9 mouse cellular contexts compared by ENCODE assay signal in the genomic region with DNA sequence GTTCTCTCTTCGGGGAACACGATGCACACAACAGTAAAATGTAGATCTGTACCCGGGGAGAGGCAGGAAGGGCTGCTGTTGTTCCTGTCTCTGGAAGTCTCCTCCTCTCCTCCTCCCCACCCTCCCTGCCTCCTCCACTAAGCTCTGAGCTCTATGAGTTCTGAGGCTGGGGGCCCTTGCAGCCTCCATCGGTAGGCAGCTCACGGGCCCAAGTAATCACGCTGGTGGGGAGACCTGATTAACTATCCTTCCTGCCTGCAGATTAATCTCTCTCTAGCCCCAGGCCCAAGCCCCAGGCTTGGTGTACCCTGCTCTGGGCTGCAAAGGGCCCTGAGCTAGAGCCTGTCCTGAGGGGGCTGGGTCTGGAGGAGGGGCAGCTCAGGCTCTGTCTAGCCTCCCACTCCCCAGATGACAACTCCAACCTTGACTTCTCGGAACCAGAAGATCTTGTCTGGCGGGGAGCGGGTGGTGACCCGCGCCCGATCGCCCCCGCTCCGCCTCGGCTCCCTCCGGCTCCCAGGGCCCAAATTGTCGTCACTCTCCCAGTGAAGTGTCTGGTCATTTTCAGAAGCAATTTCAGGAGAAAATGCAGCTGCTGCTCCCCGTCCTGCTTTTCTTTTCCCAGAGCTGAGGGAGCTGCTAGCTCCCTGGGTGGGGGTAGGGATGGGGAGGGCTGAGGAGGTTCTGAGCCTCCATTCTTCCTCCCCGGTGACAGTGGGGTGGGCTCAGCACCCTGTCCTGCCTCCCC. TPM values are rescaled to one million over a fixed set of nuclear protein-coding genes. Genes with fewer than 3 reads are reported as not detected.
DNase-seq lines count a peak whose midpoint lies in the region; ATAC-seq lines count a peak whose summit lies in the region.
"Had no signal": no experiment of that assay in that cellular context is flagged by ENCODE, and none has a peak within 500 bp of the region (broad histone marks: within the 10 kb centered on the region; RNA-seq: fewer than 3 reads in every experiment).

No protein-coding gene starts in this region.

- H3K27me3 ChIP-seq in heart, embryonic 14.5 days (ENCODE audit: control insufficient read depth, insufficient read depth, low read length) = peaks cover 21% of the 10 kb centered on the region
- peaks cover 24% of the 10 kb centered on the region; the same call in 1 of the 2 replicates for H3K27me3 ChIP-seq in limb, embryonic 15.5 days

- H3K9me3 ChIP-seq in heart, embryonic 14.5 days (ENCODE audit: control insufficient read depth, low read length) = no peaks in the 10 kb centered on the region
- no peaks in the 10 kb centered on the region for H3K9me3 ChIP-seq in limb, embryonic 15.5 days
- H3K9me3 ChIP-seq: megakaryocyte, embryonic 14.5 days had no signal

- H3K9ac ChIP-seq in heart, embryonic 14.5 days (ENCODE audit: low read length) = peak overlapping the region; percentile 54; the same call in 1 of the 2 replicates
- 0 out of 2 replicates have a peak overlapping the region, but pooled peaks have one; percentile 5 for H3K9ac ChIP-seq in limb, embryonic 15.5 days

- WGBS in heart, embryonic 14.5 days = 6% methylated on average over 20 of the region's 20 CpGs
- WGBS in limb, embryonic 15.5 days = 15% methylated on average over 20 of the region's 20 CpGs

- H3K4me2 ChIP-seq in heart, embryonic 14.5 days (ENCODE audit: low read length) = peak overlapping the region; percentile 41
- peak overlapping the region; percentile 28; the same call in 1 of the 2 replicates for H3K4me2 ChIP-seq in limb, embryonic 15.5 days

- no peaks in the 10 kb centered on the region for H3K36me3 ChIP-seq in heart, embryonic 14.5 days (ENCODE audit: control insufficient read depth, insufficient read depth, low read length)
- no peaks in the 10 kb centered on the region for H3K36me3 ChIP-seq in limb, embryonic 15.5 days

- H3K27ac ChIP-seq in heart, embryonic 14.5 days (replicated peaks in 1 of 2; ENCODE audit: control insufficient read depth in 1 of 2, insufficient read depth in 1 of 2, low read depth in 2 of 2, low read length in 2 of 2) = no peak overlapping the region
- no peak overlapping the region for H3K27ac ChIP-seq in limb, embryonic 15.5 days

- H3K4me1 ChIP-seq in heart, embryonic 14.5 days (ENCODE audit: control insufficient read depth in 2 of 2, insufficient read depth in 2 of 2, low read length in 2 of 2) = peaks cover 0 to 6% of the 10 kb centered on the region in 2 experiments; a peak in 2 of 4 replicates
- H3K4me1 ChIP-seq in limb, embryonic 15.5 days = peaks cover 18% of the 10 kb centered on the region

- no peak for DNase-seq in frontal cortex, postnatal 25 days (ENCODE audit: low spot score in 2 of 2)
- peak; percentile 19 for DNase-seq in MN1 (ENCODE audit: low spot score)
- no peak for DNase-seq in Muller cell, postnatal 12 days (ENCODE audit: inconsistent ontology term)
- DNase-seq in left cerebral cortex, postnatal 14 days (ENCODE audit: low spot score in 2 of 2) = no peak
- DNase-seq in ovary, adult 18-20 months (ENCODE audit: low spot score) = no peak

- H3K4me3 ChIP-seq in heart, embryonic 14.5 days (ENCODE audit: control insufficient read depth in 1 of 2, insufficient read depth in 1 of 2, low read depth in 1 of 2, low read length in 2 of 2) = peak overlapping the region in 1 of 2 experiments; percentile 10; a peak in 1 of 4 replicates
- H3K4me3 ChIP-seq in limb, embryonic 15.5 days = no peak overlapping the region
- H3K4me3 ChIP-seq: megakaryocyte, embryonic 14.5 days had no signal

- intact Hi-C loops in left cerebral cortex, postnatal 14 days (cut with DNase I) = no loop called here

- ATAC-seq in frontal cortex, adult (ENCODE audit: low TSS enrichment) = peak; percentile 84
- ATAC-seq in heart, embryonic 14.5 days (ENCODE audit: insufficient number of reproducible peaks, insufficient read depth, low FRiP score, low read depth) = no peak
- ATAC-seq in limb, embryonic 15.5 days (ENCODE audit: insufficient number of reproducible peaks, low FRiP score, low TSS enrichment, low read depth) = no peak

RNA-seq across cellular contexts. Expression of a gene that starts 2.4 kb away (rescaled TPM):
- 1.3 TPM in 1 of 2 replicates, not detected in the other for polyA plus RNA-seq in heart, embryonic 14.5 days (2014; fragmentation: Nextera tagmentation; extraction: Ambion mirVana)
- 0.31 and 0.53 TPM in 2 replicates for polyA plus RNA-seq in limb, embryonic 15.5 days (2015; fragmentation: Nextera tagmentation; extraction: Ambion mirVana)
- 10 to 100 TPM; 15.3 to 21.0 TPM for total RNA-seq in left cerebral cortex, postnatal 14 days (2021)

RNA-seq across cellular contexts. Expression of a gene that starts 16.9 kb away (rescaled TPM):
- 0.12 TPM in 1 of 2 replicates, not detected in the other for polyA plus RNA-seq in heart, embryonic 14.5 days (2014; fragmentation: Nextera tagmentation; extraction: Ambion mirVana)
- polyA plus RNA-seq in limb, embryonic 15.5 days (2015; fragmentation: Nextera tagmentation; extraction: Ambion mirVana) = 0.24 and 0.37 TPM in 2 replicates
- under 1 TPM; 0.21 to 0.51 TPM for total RNA-seq in left cerebral cortex, postnatal 14 days (2021)

RNA-seq across cellular contexts. Expression of a gene that starts 17.5 kb away (rescaled TPM):
- 2.3 and 2.6 TPM in 2 replicates for polyA plus RNA-seq in heart, embryonic 14.5 days (2014; fragmentation: Nextera tagmentation; extraction: Ambion mirVana)
- polyA plus RNA-seq in limb, embryonic 15.5 days (2015; fragmentation: Nextera tagmentation; extraction: Ambion mirVana) = 2.4 and 2.8 TPM in 2 replicates
- 1 to 10 TPM; 8.5 to 8.8 TPM for total RNA-seq in left cerebral cortex, postnatal 14 days (2021)

RNA-seq across cellular contexts. Expression of a gene that starts 29.7 kb away (rescaled TPM):
- polyA plus RNA-seq in heart, embryonic 14.5 days (2014; fragmentation: Nextera tagmentation; extraction: Ambion mirVana) = 6.1 and 9.3 TPM in 2 replicates
- 1.4 and 1.6 TPM in 2 replicates for polyA plus RNA-seq in limb, embryonic 15.5 days (2015; fragmentation: Nextera tagmentation; extraction: Ambion mirVana)
- 1 to 10 TPM; 1.3 to 1.5 TPM for total RNA-seq in left cerebral cortex, postnatal 14 days (2021)

RNA-seq across cellular contexts. Expression of a gene that starts 37.7 kb away (rescaled TPM):
- not detected in 2 replicates for polyA plus RNA-seq in heart, embryonic 14.5 days (2014; fragmentation: Nextera tagmentation; extraction: Ambion mirVana)
- polyA plus RNA-seq in limb, embryonic 15.5 days (2015; fragmentation: Nextera tagmentation; extraction: Ambion mirVana) = 0.64 and 0.71 TPM in 2 replicates
- total RNA-seq in left cerebral cortex, postnatal 14 days (2021) = under 1 TPM; 0.18 to 0.21 TPM
